Mouse (Mus musculus): ENCODE measurements around the gene Ubxn10.

DNA sequence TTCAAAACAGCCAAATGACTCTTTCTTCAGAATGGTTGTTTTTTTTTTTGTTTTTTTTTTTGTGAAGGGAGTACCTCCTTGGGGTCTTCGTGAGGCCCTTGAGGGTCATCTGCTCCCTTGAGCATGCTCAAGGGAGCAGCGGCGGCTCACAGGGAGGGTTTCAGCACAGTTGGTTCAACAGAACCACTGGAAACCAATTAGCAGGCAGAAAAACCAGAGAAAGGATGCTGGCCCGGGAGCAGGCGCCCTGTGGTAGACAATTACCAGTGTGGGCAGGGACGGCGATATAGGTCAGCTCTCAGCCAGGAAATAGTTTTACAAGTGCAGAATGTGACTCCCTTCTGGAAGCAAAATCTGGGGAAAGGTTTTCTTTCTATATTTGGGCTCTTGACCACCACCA is 33.4 kb downstream of the Ubxn10 start:
- TF ChIP-seq CTCF (IDR thresholded peaks at IDR 0.05; ENCODE audit: borderline replicate concordance, control insufficient read depth, extremely low read depth, insufficient read depth, low read length, poor library complexity) = no peak
- no peak for TF ChIP-seq POLR2A (IDR thresholded peaks at IDR 0.05; ENCODE audit: control insufficient read depth, extremely low read depth, insufficient read depth, low read length, poor library complexity)

Data from thymus, adult 2 months (tissue).